Mouse (Mus musculus): ENCODE results near the gene Myl4.

DNA sequence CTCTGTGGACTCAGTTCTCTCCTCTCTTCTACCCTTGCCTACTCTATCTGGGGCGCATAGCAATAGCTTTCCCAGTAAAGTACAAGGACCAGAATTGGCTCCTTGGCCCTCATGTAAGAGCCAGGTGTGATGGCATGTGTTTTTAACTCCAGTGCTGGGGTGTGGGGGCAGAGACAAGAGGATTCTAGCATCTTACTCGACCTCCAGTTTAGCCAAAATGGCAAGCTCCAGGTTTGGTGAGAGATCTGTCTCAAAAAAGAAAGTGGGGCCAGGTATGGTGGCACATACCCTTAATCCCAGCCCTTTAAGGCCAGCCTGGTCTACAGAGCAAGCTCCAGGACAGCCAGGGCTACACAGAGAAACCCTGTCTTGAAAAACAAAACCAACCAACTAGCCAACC lies 16.3 kb downstream of the Myl4 start:
- no peak for TF ChIP-seq CTCF (IDR thresholded peaks at IDR 0.05; ENCODE audit: borderline replicate concordance, extremely low read depth, insufficient read depth, insufficient read length)
- TF ChIP-seq POLR2A (IDR thresholded peaks at IDR 0.05; ENCODE audit: borderline replicate concordance, extremely low read depth, insufficient read depth, insufficient read length, poor library complexity, severe bottlenecking), result no peak
